Mouse (Mus musculus): ENCODE results near the gene Pde10a. TPM values are rescaled to one million over a fixed set of nuclear protein-coding genes. Genes with fewer than 3 reads are reported as not detected.
A peak's percentile ranks its signal among the peaks of the same experiment; 100 is the strongest.

The Pde10a gene
- polyA plus RNA-seq, 3 experiments from 2014 or later, result not detected

- ATAC-seq, result no peak
These were observed 984 bp downstream of the Pde10a start for GRCm38 (mm10) chr17:8525971-8526740.

DNA sequence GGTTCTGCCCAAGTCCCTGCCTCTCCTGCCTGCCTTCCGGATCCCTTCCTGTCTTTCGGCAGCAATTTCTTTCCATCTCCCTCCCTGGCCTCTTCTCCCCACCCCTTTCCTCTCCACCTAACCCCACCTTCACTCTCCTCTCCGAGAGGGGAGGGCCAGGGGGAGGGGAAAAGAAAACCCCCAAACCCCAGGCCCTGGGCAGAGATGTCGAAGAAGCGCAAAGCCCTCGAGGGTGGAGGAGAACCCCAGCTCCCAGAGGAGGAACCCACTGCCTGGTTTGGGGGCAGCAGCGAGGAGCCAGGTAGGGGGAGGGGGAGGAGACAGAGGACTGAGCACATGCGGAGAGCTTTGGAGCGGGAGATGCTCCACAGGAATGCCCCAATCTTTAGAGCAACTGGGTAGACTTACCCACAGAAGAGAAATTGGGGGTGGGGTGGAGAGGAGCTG lies 1.7 kb downstream of the Pde10a start:
- no peak for ATAC-seq

- ATAC-seq, result no peak
These were observed 3.5 kb downstream of the Pde10a start for GRCm38 (mm10) chr17:8528641-8529040.

- no peak for ATAC-seq
These were observed 7.4 kb downstream of the Pde10a start for GRCm38 (mm10) chr17:8532609-8533008.

DNA sequence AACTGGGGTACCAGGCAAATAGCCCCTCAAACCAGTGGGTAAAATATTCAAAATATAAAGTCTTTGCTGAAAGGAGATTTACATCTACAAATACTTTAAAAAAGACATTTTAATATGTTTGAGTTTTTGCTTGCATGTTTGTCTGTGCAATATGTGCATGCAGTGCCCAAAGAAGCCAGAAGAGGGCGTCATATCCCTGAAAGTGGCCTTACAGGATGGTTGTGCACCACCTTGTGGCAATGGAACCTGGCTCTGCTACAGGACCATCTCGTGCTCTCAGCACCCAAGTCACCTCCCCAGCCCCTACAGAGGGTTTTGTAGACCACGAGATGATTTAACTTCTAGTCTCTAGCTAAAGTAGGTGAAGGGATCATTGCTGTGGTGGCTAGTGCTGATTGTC lies 8.7 kb downstream of the Pde10a start:
- ATAC-seq, result no peak

- no peak for ATAC-seq
These were observed 11.3 kb downstream of the Pde10a start for GRCm38 (mm10) chr17:8536522-8536921.

DNA sequence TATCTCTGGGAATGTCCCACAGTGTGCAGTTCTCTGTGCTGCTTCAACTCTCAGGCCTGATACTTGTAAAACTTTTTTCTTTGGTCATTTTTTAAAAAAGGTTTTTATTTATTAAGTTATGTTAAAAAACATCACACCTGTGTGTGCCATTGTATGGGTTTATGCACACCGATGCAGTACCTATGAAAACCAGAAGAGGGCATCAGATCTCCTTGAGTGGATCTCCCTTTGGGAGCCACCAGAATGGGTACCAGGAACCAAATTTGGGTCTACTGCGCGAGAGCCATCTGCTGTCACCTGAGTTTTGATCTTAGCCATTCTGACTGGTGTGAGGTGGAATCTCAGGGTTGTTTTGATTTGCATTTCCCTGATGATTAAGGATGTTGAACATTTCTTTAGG lies 12.9 kb downstream of the Pde10a start:
- no peak for ATAC-seq

DNA sequence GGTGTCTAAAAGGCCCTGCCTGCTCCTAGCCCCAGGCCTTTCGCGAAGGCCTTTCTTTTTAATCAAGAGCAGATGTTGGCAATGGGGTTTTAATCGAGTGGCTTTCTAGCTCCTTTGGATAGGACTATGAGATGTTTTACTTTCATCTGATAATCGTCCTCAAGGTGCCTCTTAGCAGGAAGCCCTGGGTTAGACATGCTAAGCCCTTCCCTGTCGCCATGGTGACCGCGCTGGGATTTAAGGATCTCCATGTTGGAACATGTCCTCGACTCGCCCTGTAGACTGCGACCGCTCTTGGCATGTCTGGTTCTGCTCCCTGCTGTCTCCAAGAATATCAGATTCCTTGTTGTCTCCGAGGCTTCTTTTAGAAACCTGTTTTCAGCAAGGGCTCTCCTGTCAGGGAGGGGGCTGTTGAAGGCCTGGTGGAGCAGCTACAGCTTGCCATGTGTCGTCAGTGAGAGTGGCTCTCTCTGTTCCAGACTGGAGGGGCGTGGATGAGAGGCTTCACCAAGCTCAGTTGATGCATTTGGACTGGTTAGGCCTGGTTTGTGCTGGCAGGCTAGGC lies 16.9 kb downstream of the Pde10a start:
- no peak for ATAC-seq

DNA sequence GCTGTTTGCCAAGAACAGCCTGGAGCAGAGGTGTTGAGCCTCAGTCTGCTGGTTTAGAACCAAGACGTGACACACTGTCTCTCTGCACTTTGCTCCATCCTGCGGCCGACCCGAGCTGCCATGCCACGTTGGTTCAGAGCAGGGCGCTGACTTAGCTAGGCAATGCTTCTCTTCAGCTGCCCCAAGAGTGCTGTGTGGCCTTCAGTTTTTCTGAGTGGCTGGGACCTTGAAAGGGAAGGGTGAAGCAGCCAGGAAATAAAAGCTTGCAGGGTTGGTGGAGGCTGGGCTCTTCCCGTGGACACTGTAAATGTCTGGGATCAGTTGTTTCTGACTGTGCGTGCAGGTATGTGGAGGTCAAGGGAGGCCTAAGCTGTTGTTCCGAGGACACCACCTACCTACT lies 21.2 kb downstream of the Pde10a start:
- no peak for ATAC-seq

DNA sequence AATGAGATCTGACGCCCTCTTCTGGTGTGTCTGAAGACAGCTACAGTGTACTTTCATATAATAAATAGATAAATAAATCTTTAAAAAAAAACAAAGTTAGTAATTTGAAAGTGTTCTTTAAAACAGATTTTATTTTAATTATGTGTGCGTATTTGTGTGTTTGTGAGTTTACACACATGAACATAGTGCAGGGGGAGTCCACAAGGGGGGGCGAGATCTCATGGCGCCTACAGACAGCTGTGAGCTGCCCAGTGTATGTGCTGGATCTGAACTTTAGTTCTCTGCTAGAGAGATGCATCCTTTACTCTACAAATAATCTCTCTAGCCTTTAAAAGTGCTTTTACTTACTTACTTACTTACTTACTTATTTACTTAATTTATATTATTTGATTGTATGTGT lies 23.6 kb downstream of the Pde10a start:
- ATAC-seq, result no peak

GRCm38 (mm10) chr17:8551641-8552040 lies 26.5 kb downstream of the Pde10a start:
- no peak for ATAC-seq

GRCm38 (mm10) chr17:8552346-8553035 lies 27.3 kb downstream of the Pde10a start:
- ATAC-seq, result no peak

DNA sequence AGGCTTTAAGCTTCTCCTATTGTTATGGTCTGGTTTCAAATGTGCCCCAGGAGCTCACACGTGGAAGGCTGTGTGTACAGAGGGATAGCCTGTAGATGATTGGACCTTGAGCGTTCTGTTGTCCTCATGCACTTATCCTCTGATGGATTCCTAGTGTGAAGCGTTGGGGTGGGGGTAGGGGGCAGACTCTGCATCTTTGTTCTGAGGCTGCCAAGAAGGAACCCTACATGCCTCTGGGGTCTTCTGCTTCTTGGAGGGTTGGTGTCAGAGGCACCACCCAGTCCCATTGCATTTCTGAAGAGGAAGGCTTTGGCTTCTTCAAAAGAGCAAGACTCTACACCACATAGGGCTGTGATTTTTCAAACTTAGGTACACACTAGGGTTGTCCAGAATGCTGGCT lies 28.4 kb downstream of the Pde10a start:
- ATAC-seq, result no peak

- no peak for ATAC-seq
These were observed 29.0 kb downstream of the Pde10a start for GRCm38 (mm10) chr17:8554219-8554618.

DNA sequence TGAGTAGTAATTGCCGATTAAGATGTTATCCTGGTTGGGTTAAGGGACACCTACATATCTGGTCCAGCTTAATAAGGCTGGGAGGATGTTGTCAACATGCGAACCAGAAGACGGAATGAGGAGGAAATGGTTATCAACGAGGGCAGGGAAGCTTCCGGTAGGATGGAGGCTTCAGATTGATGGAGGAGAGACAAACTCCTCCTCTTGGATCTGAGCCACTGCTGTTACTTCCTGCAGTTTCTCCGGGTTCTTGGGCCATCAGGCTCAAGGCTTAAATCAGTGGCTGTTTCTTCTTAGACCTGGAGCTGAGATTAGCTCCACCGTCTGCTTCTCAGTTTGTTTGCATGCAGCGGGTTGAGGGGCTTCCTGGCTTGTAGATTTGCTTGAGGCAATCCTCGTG lies 30.6 kb downstream of the Pde10a start:
- no peak for ATAC-seq

DNA sequence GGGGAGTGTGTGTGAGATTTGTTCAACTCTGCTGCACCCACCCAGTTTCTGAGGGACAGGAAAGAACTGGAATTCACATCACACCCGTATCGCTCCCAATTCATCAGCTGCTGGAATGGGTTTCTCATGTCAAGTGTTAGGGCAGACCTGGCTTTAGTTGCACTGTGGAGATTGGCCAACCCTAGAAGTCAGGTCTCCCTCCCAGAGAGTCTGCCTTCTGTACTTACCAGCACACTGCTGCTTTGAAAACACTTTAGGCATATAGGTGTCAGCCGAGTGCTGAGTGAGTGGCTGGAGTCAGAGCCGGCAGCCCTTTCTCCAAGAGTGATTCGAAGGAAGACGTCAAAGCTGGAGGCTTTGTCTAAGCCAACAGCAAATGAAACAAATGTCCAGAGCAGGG lies 31.1 kb downstream of the Pde10a start:
- no peak for ATAC-seq

- no peak for ATAC-seq
These were observed 32.8 kb downstream of the Pde10a start for GRCm38 (mm10) chr17:8557926-8558325.

GRCm38 (mm10) chr17:8562101-8562885 lies 37.1 kb downstream of the Pde10a start:
- peak; percentile 83 for ATAC-seq

DNA sequence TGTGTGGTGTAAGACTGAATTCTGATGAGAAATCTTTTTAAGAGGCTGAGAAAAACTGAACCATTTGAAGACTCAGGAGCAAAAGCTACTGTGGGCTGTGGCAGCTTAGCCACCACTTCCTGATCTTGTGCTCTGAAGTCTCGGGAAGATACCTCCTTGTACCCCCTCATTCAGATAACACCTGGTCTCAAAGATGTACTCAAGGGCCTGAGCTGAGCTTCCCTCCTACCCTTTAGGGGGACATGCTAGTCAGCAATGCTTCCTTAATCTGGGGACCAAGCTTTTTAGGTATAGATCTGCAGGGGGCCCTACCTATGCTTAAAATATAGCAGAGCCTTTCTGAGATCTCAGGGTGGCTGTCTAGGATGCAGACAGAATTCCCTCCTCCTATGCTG lies 37.7 kb downstream of the Pde10a start:
- no peak for ATAC-seq

DNA sequence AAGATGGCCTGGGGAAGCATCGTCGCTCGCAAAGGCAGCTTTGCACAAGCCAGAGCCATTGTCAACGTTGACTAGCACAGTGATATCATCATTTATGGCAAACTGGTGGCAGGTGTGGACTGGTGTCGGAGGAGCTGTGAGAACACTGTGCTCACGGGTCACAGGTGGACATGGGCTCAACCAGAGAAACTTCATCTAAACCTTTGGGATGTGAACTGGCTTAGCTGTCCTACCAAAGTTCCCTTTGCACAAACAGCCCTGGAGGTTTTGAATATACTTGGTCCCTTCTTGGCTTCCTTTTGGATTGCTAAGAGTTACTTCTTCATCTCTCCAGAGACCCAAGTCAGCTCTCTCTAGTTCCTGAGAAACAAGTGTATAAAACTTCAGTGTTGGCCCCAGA lies 41.7 kb downstream of the Pde10a start, which contains the start of gene Gm17087:
Gm17087 (minus strand) TSS at position 101 of the 400 bp plus-strand sequence.
- ATAC-seq, result no peak

GRCm38 (mm10) chr17:8573542-8574260 lies 48.5 kb downstream of the Pde10a start:
- ATAC-seq, result no peak

- no peak for ATAC-seq
These were observed 55.2 kb downstream of the Pde10a start for GRCm38 (mm10) chr17:8580360-8580759.
